Mouse (Mus musculus) liver, adult 2 months (tissue): ENCODE measurements around the gene Fbn1. TPM values are rescaled to one million over a fixed set of nuclear protein-coding genes. Genes with fewer than 3 reads are reported as not detected.

Experiments
- DNase-seq: peaks from one replicate; pipeline ENCODE4 v3.0.0-alpha.2; 2011; ENCODE audit warnings: low read depth, low spot score; ENCODE audit errors: extremely low read depth
- H3K27ac ChIP-seq: fragments of 200-500 bp; replicated peaks from 2 replicates; pipeline ENCODE4 v1.5.1; 2012; ENCODE audit warnings: low read depth, mild to moderate bottlenecking, control low read depth, inconsistent platforms, low read length; ENCODE audit not compliant: insufficient read depth
- H3K27me3 ChIP-seq: fragments of 200-500 bp; 2 replicates; pipeline ENCODE4 v1.6.1; 2012; ENCODE audit warnings: mild to moderate bottlenecking, moderate library complexity, low read length, inconsistent platforms; ENCODE audit not compliant: control insufficient read depth, insufficient read depth
- H3K36me3 ChIP-seq: fragments of 200-500 bp; 2 replicates; pipeline ENCODE4 v1.6.1; 2012; ENCODE audit warnings: low read length, inconsistent platforms; ENCODE audit not compliant: control insufficient read depth, insufficient read depth
- H3K4me1 ChIP-seq: fragments of 200-500 bp; 2 replicates; pipeline ENCODE4 v1.6.1; 2011; ENCODE audit warnings: low read length; ENCODE audit not compliant: control insufficient read depth, insufficient read depth
- H3K4me3 ChIP-seq: fragments of 200-500 bp; 2 replicates; pipeline ENCODE4 v1.5.1; 2011; ENCODE audit warnings: low read depth, mild to moderate bottlenecking, control low read depth, low read length, moderate library complexity; ENCODE audit not compliant: insufficient read depth
- H3K79me2 ChIP-seq: fragments of 200-500 bp; 2 replicates; pipeline ENCODE4 v1.6.1; 2012; ENCODE audit warnings: inconsistent platforms, mild to moderate bottlenecking, low read length, moderate library complexity; ENCODE audit not compliant: control insufficient read depth, insufficient read depth
- H3K9ac ChIP-seq: fragments of 200-500 bp; 2 replicates; pipeline ENCODE4 v1.6.1; 2012; ENCODE audit warnings: low read depth, mild to moderate bottlenecking, control low read depth, inconsistent platforms, low read length
- CTCF ChIP-seq: fragments of 200-500 bp; IDR thresholded peaks from 2 replicates; pipeline ENCODE4 v1.5.1; 2011; ENCODE audit warnings: low read depth, low read length, control low read depth
- POLR2A ChIP-seq: fragments of 200-500 bp; IDR thresholded peaks from 2 replicates; pipeline ENCODE4 v1.6.1; 2011; ENCODE audit warnings: low read length, control low read depth; ENCODE audit not compliant: insufficient read depth; ENCODE audit errors: extremely low read depth
- WGBS: fragments of 180-500 bp; shearing (Covaris S2); methylation state at CpG from one replicate; pipeline ENCODE4 v1.1.7; 2018; 5-methylcytosine and 5-hydroxymethylcytosine counted together
- polyA plus RNA-seq: library from polyadenylated mRNA; depleted of rRNA; stranded (reverse); fragments of >200 nt; gene quantifications from 2 replicates; pipeline ENCODE4 v1.2.3, GENCODE M21; 2012
- total RNA-seq: library from RNA; depleted of rRNA; stranded (reverse); fragments of >200 nt; gene quantifications from 2 replicates; pipeline ENCODE4 v1.2.3, GENCODE M21; 2014

Gene Fbn1
- total and polyA plus RNA-seq, 2 experiments = 0.84 to 2.6 TPM

DNA sequence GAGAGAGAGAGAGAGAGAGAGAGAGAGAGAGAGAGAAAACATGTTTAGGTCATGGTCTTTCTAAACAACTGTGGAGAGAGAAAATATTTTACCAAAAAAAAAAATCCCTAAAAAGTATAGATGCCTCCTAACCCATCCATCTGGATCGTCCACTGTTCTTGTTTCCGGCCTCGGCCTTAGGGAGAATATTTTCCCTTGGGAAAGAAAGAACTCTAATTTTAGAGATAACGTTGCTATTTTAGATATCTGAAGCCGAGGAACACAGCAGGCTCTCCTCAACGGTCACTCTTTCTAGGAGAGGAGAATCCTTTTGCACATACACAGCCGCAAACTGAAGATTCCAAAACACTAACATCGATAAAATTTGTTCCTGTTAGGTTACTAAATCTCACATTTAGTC, 188.1 kb downstream of the Fbn1 start:
- 73% methylated on average over 8 of the region's 8 CpGs for WGBS
- Histone ChIP-seq H3K79me2 (no peaks in the 10 kb centered on the region), H3K27ac (no peak overlapping the region), H3K4me3 (no peak overlapping the region), H3K27me3 (no peaks in the 10 kb centered on the region), H3K4me1 (no peaks in the 10 kb centered on the region; the same call in 1 of the 2 replicates), H3K9ac (no peak overlapping the region), H3K36me3 (no peaks in the 10 kb centered on the region)
- TF ChIP-seq CTCF (no peak), POLR2A (no peak)
- no peak for DNase-seq

DNA sequence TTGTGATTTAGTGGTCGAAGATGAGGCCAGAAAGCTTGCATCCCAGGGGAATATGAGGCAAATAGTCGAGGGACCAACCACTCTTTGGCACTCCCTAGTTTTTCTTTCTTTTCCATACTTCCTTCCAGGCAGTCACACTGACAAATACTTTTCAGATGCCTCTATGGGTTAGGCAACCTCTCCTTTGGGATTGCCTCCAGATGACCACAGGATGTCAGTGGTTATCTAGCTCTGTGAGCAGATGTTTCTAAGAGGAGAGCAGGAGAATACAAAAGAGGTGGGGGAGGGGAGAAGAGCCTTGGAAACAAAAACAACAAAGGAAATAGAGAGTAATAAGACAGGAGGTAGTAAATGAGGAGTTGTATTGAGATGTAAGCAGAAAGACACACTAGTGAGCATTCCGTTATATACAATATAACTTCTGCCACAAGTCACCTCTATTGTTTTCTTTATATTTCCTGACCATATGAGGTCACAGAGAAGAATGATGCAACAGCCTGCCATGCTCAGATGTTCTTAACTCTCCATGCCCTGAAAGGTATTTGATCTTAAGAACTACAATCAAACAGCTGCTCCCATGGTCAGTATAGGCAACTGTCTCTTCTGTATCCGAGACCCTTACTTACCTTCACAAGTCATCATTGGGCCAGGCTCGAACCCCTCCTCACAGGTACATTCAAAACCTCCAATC, 189.3 kb downstream of the Fbn1 start:
- H3K4me3 ChIP-seq = no peak overlapping the region
- H3K4me1 ChIP-seq = no peaks in the 10 kb centered on the region; the same call in 1 of the 2 replicates
- no peaks in the 10 kb centered on the region for H3K36me3 ChIP-seq
- 72% methylated on average over 5 of the region's 5 CpGs for WGBS
- TF ChIP-seq CTCF (no peak), POLR2A (no peak)
- no peaks in the 10 kb centered on the region for H3K79me2 ChIP-seq
- no peaks in the 10 kb centered on the region for H3K27me3 ChIP-seq
- no peak overlapping the region for H3K27ac ChIP-seq
- H3K9ac ChIP-seq = no peak overlapping the region
- DNase-seq = no peak

- H3K4me1 ChIP-seq = no peaks in the 10 kb centered on the region; the same call in 1 of the 2 replicates
- no peak overlapping the region for H3K4me3 ChIP-seq
- no peak overlapping the region for H3K9ac ChIP-seq
- no peaks in the 10 kb centered on the region for H3K27me3 ChIP-seq
- no peak for TF ChIP-seq CTCF
- no peak for TF ChIP-seq POLR2A
- no peak overlapping the region for H3K27ac ChIP-seq
- no peaks in the 10 kb centered on the region for H3K36me3 ChIP-seq
- no peaks in the 10 kb centered on the region for H3K79me2 ChIP-seq
- no peak for DNase-seq
- 87% methylated on average over 3 of the region's 3 CpGs for WGBS
Measured at GRCm38 (mm10) chr2:125315203-125315602, 192.6 kb downstream of the Fbn1 start.

DNA sequence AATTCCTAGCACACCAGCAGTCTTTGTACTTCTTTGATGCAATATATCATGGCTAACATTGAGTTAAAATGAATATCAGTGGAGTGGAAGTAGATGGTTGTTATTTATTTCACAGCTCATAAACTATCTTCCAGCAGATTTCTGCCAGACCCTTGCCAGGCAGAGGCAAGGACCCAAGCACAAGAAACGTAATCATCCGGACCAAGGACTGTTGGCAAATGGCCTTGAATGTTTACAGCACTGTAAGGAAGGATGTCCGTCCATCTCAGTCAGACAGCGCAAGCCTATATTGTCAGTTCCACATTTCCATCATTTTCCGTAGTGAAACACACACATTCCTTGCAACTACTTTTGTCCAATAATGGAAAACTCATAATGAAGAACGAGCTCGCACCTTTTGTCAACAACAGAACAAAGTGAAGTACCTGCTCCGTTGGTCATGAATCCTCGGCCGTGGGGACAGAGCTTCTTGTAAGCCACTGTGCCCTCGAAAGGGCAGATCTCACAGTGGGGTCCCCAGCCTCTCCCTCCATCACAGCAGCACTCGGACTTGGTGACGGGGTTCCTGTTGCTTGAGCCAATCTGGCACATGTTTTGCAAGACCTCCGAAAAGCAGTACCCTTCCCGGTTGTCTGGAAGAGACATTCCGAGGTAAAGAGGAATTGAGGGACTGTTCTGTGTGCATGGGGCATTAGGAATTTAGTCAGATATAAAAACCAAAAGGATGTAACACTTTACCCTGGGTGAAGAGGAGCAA, 193.4 kb downstream of the Fbn1 start:
- 86% methylated on average over 16 of the region's 16 CpGs for WGBS
- no peak for TF ChIP-seq CTCF
- no peaks in the 10 kb centered on the region; the same call in 1 of the 2 replicates for H3K4me1 ChIP-seq

DNA sequence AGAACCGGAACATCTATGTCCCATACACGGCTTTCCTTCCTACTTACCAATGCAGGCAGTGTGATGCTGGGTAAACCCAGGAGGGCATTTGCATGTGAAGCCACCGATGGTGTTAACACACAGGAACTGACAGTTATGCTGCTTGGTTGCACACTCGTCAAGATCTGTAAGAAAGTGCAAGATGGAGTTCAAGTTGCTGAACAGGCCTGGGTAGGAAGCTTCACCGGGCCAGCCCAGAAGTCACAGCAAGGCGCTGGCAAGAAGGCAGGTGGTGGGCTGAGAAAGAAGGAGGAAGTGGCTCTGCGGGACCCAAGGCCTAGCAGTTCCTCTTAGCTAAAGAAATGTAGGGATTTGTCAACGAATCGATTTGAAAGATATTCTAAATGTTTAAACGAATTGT, 198.1 kb downstream of the Fbn1 start:
- H3K36me3 ChIP-seq = no peaks in the 10 kb centered on the region
- no peaks in the 10 kb centered on the region for H3K79me2 ChIP-seq
- no peak overlapping the region for H3K4me3 ChIP-seq
- whole genome bisulfite sequencing = 87% methylated on average over 10 of the region's 10 CpGs
- TF ChIP-seq POLR2A (no peak), CTCF (no peak)
- no peaks in the 10 kb centered on the region for H3K4me1 ChIP-seq
- H3K9ac ChIP-seq = no peak overlapping the region
- no peak overlapping the region for H3K27ac ChIP-seq
- no peak for DNase-seq
- no peaks in the 10 kb centered on the region for H3K27me3 ChIP-seq

More for the DNA sequence above, 193.4 kb downstream of the Fbn1 start:
- Histone ChIP-seq H3K79me2 (no peaks in the 10 kb centered on the region), H3K4me3 (no peak overlapping the region), H3K27ac (no peak overlapping the region), H3K9ac (no peak overlapping the region), H3K36me3 (no peaks in the 10 kb centered on the region), H3K27me3 (no peaks in the 10 kb centered on the region)
- DNase-seq = no peak

GRCm38 (mm10) chr2:125305671-125306070, 202.1 kb downstream of the Fbn1 start:
- 77% methylated on average over 3 of the region's 3 CpGs for WGBS
- Histone ChIP-seq H3K4me3 (no peak overlapping the region), H3K79me2 (no peaks in the 10 kb centered on the region), H3K9ac (no peak overlapping the region), H3K36me3 (no peaks in the 10 kb centered on the region), H3K27me3 (no peaks in the 10 kb centered on the region), H3K27ac (no peak overlapping the region), H3K4me1 (no peaks in the 10 kb centered on the region)
- no peak for DNase-seq
- TF ChIP-seq CTCF (no peak), POLR2A (no peak)
